Mouse (Mus musculus): ENCODE data around the gene Smdt1.

Gene Smdt1

GRCm38 (mm10) chr15:82368851-82369250, 30.1 kb downstream of the Smdt1 start:
- Histone ChIP-seq H3K4me3 (replicated peaks; ENCODE audit: low read length) (no peak overlapping the region), H3K4me1 (replicated peaks; ENCODE audit: low read depth, low read length) (peaks cover 6% of the 10 kb centered on the region), H3K9me3 (ENCODE audit: low read length) (no peaks in the 10 kb centered on the region), H3K36me3 (ENCODE audit: insufficient read depth, low read length) (no peaks in the 10 kb centered on the region), H3K27me3 (ENCODE audit: insufficient read depth, low read length) (0 out of 2 replicates have a peak, but pooled peaks cover 5% of the 10 kb centered on the region)
- TF ChIP-seq NANOG (IDR thresholded peaks at IDR 0.05; ENCODE audit: borderline replicate concordance, low read length), result no peak
- TF ChIP-seq POU5F1 (IDR thresholded peaks at IDR 0.05; ENCODE audit: borderline replicate concordance, low read length), result no peak
- TF ChIP-seq CTCF (conservative IDR thresholded peaks at IDR 0.05; ENCODE audit: low read length), result no peak

DNA sequence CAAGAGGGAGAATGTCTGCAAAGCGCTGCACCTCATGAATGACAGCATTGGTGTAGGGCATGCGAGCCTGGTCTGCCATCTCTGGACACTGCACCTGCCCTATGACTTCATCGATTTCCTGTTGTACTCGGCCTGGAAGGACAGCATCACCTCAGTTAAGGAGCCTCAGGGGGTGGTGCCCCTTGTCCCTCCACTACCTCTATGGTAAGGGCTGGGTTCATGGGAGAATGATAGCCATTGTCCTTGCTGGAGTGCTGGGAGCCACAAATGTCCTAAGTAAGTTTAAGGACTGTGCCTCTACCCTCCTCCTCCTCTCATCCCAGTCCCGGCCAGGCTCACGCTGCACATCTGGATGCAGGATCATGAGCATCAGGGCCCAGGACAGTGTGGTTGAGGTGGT, 33.7 kb downstream of the Smdt1 start:
- Histone ChIP-seq H3K36me3 (ENCODE audit: insufficient read depth, low read length) (no peaks in the 10 kb centered on the region), H3K4me3 (replicated peaks; ENCODE audit: low read length) (no peak overlapping the region), H3K9me3 (ENCODE audit: low read length) (no peaks in the 10 kb centered on the region), H3K4me1 (replicated peaks; ENCODE audit: low read depth, low read length) (peaks cover 11% of the 10 kb centered on the region), H3K27me3 (ENCODE audit: insufficient read depth, low read length) (0 out of 2 replicates have a peak, but pooled peaks cover 6% of the 10 kb centered on the region)
- TF ChIP-seq POU5F1 (IDR thresholded peaks at IDR 0.05; ENCODE audit: borderline replicate concordance, low read length), result no peak
- no peak for TF ChIP-seq NANOG (IDR thresholded peaks at IDR 0.05; ENCODE audit: borderline replicate concordance, low read length)
- no peak for TF ChIP-seq CTCF (conservative IDR thresholded peaks at IDR 0.05; ENCODE audit: low read length)

- TF ChIP-seq POU5F1 (IDR thresholded peaks at IDR 0.05; ENCODE audit: borderline replicate concordance, low read length), result no peak
- TF ChIP-seq CTCF (conservative IDR thresholded peaks at IDR 0.05; ENCODE audit: low read length), result no peak
- TF ChIP-seq NANOG (IDR thresholded peaks at IDR 0.05; ENCODE audit: borderline replicate concordance, low read length), result no peak
- Histone ChIP-seq H3K27me3 (ENCODE audit: insufficient read depth, low read length) (peaks cover 11% of the 10 kb centered on the region), H3K4me3 (replicated peaks; ENCODE audit: low read length) (no peak overlapping the region)
These were observed 34.2 kb downstream of the Smdt1 start for GRCm38 (mm10) chr15:82372991-82373390.

GRCm38 (mm10) chr15:82374437-82374836, 35.7 kb downstream of the Smdt1 start:
- H3K27me3 ChIP-seq (ENCODE audit: insufficient read depth, low read length), result peaks cover 18% of the 10 kb centered on the region
- H3K36me3 ChIP-seq (ENCODE audit: insufficient read depth, low read length), result no peaks in the 10 kb centered on the region
- TF ChIP-seq NANOG (IDR thresholded peaks at IDR 0.05; ENCODE audit: borderline replicate concordance, low read length), result no peak
- TF ChIP-seq POU5F1 (IDR thresholded peaks at IDR 0.05; ENCODE audit: borderline replicate concordance, low read length), result no peak
- TF ChIP-seq CTCF (conservative IDR thresholded peaks at IDR 0.05; ENCODE audit: low read length), result no peak
- no peaks in the 10 kb centered on the region for H3K9me3 ChIP-seq (ENCODE audit: low read length)
- no peak overlapping the region for H3K4me3 ChIP-seq (replicated peaks; ENCODE audit: low read length)
- peaks cover 19% of the 10 kb centered on the region for H3K4me1 ChIP-seq (replicated peaks; ENCODE audit: low read depth, low read length)

More at GRCm38 (mm10) chr15:82372991-82373390, 34.2 kb downstream of the Smdt1 start:
- Histone ChIP-seq H3K36me3 (ENCODE audit: insufficient read depth, low read length) (no peaks in the 10 kb centered on the region), H3K4me1 (replicated peaks; ENCODE audit: low read depth, low read length) (peaks cover 14% of the 10 kb centered on the region), H3K9me3 (ENCODE audit: low read length) (no peaks in the 10 kb centered on the region)

GRCm38 (mm10) chr15:82375855-82376254, 37.1 kb downstream of the Smdt1 start:
- no peak for TF ChIP-seq CTCF (conservative IDR thresholded peaks at IDR 0.05; ENCODE audit: low read length)
- TF ChIP-seq POU5F1 (IDR thresholded peaks at IDR 0.05; ENCODE audit: borderline replicate concordance, low read length), result no peak
- TF ChIP-seq NANOG (IDR thresholded peaks at IDR 0.05; ENCODE audit: borderline replicate concordance, low read length), result no peak
- no peak overlapping the region for H3K4me3 ChIP-seq (replicated peaks; ENCODE audit: low read length)
- H3K27me3 ChIP-seq (ENCODE audit: insufficient read depth, low read length), result peaks cover 23% of the 10 kb centered on the region
- H3K36me3 ChIP-seq (ENCODE audit: insufficient read depth, low read length), result no peaks in the 10 kb centered on the region
- H3K4me1 ChIP-seq (replicated peaks; ENCODE audit: low read depth, low read length), result peaks cover 30% of the 10 kb centered on the region
- no peaks in the 10 kb centered on the region for H3K9me3 ChIP-seq (ENCODE audit: low read length)

- Histone ChIP-seq H3K4me3 (replicated peaks; ENCODE audit: low read length) (no peak overlapping the region), H3K4me1 (replicated peaks; ENCODE audit: low read depth, low read length) (peaks cover 31% of the 10 kb centered on the region), H3K27me3 (ENCODE audit: insufficient read depth, low read length) (peaks cover 23% of the 10 kb centered on the region), H3K9me3 (ENCODE audit: low read length) (no peaks in the 10 kb centered on the region), H3K36me3 (ENCODE audit: insufficient read depth, low read length) (no peaks in the 10 kb centered on the region)
- TF ChIP-seq POU5F1 (IDR thresholded peaks at IDR 0.05; ENCODE audit: borderline replicate concordance, low read length) (no peak), NANOG (IDR thresholded peaks at IDR 0.05; ENCODE audit: borderline replicate concordance, low read length) (no peak), CTCF (conservative IDR thresholded peaks at IDR 0.05; ENCODE audit: low read length) (no peak)
These were observed 37.8 kb downstream of the Smdt1 start for GRCm38 (mm10) chr15:82376393-82377138.

DNA sequence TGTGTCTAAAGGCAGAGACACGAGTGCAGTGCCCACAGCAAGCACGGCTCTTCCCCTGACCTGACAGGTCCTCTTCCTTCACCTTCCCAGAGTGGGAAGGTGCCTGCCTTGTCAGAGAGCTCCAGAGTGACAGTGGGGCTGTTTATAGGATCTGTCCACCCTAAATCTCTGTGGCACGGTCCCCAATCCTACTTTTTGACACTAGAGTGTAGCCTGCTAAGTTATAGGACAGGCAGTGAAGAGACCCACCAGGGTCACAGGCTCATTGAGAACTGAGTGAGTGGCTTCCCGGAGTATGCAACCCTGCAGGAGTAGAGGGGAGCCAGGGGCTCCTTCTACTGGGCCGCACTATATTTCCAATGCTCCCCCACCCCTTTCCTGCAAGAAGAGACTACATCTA, 38.9 kb downstream of the Smdt1 start:
- H3K4me1 ChIP-seq (replicated peaks; ENCODE audit: low read depth, low read length), result peaks cover 31% of the 10 kb centered on the region
- no peaks in the 10 kb centered on the region for H3K36me3 ChIP-seq (ENCODE audit: insufficient read depth, low read length)
- TF ChIP-seq CTCF (conservative IDR thresholded peaks at IDR 0.05; ENCODE audit: low read length), result no peak
- TF ChIP-seq NANOG (IDR thresholded peaks at IDR 0.05; ENCODE audit: borderline replicate concordance, low read length), result no peak
- no peak for TF ChIP-seq POU5F1 (IDR thresholded peaks at IDR 0.05; ENCODE audit: borderline replicate concordance, low read length)
- H3K27me3 ChIP-seq (ENCODE audit: insufficient read depth, low read length), result peaks cover 23% of the 10 kb centered on the region
- peaks cover 9% of the 10 kb centered on the region for H3K9me3 ChIP-seq (ENCODE audit: low read length)
- H3K4me3 ChIP-seq (replicated peaks; ENCODE audit: low read length), result no peak overlapping the region

GRCm38 (mm10) chr15:82378261-82379180, 39.8 kb downstream of the Smdt1 start:
- TF ChIP-seq POU5F1 (IDR thresholded peaks at IDR 0.05; ENCODE audit: borderline replicate concordance, low read length) (no peak), CTCF (conservative IDR thresholded peaks at IDR 0.05; ENCODE audit: low read length) (no peak), NANOG (IDR thresholded peaks at IDR 0.05; ENCODE audit: borderline replicate concordance, low read length) (no peak)
- H3K9me3 ChIP-seq (ENCODE audit: low read length), result peaks cover 18% of the 10 kb centered on the region
- H3K4me3 ChIP-seq (replicated peaks; ENCODE audit: low read length), result no peak overlapping the region
- peaks cover 28% of the 10 kb centered on the region for H3K4me1 ChIP-seq (replicated peaks; ENCODE audit: low read depth, low read length)
- H3K27me3 ChIP-seq (ENCODE audit: insufficient read depth, low read length), result peaks cover 18% of the 10 kb centered on the region
- no peaks in the 10 kb centered on the region for H3K36me3 ChIP-seq (ENCODE audit: insufficient read depth, low read length)

Data from E14TG2a.4 (cell line).